Mouse (Mus musculus): ENCODE data around the gene Nr1h3. TPM values are rescaled to one million over a fixed set of nuclear protein-coding genes. Genes with fewer than 3 reads are reported as not detected.

Nr1h3 gene
- polyA plus RNA-seq (2014; fragmentation: Illumina TruSeq; extraction: RNeasy Lipid Tissue Mini Kit (QIAGEN cat#74804); ENCODE audit: low read depth, low replicate concordance): 0.44 TPM

GRCm38 (mm10) chr2:91202222-91202971, at the start of gene Nr1h3, which contains the start of gene Acp2:
Gene Nr1h3, minus strand, starts transcription at chr2:91202834.
Gene Acp2, plus strand, starts transcription at chr2:91202885.

GRCm38 (mm10) chr2:91236601-91237510, 34.2 kb upstream of the Nr1h3 start, which contains the start of gene Ddb2:
Gene Ddb2, minus strand, starts transcription at chr2:91236982.

GRCm38 (mm10) chr2:91183711-91184405, 18.8 kb downstream of the Nr1h3 start, which contains the start of gene Madd:
Gene Madd, minus strand, starts transcription at chr2:91183837.

Other genes starting within 250 kb of the Nr1h3 start
- gene Rapsn, start 167.2 kb downstream of the Nr1h3 start, polyA plus RNA-seq (2014; fragmentation: Illumina TruSeq; extraction: RNeasy Lipid Tissue Mini Kit (QIAGEN cat#74804); ENCODE audit: low read depth, low replicate concordance): not detected
- 116 TPM for gene Psmc3, start 148.8 kb downstream of the Nr1h3 start, polyA plus RNA-seq (2014; fragmentation: Illumina TruSeq; extraction: RNeasy Lipid Tissue Mini Kit (QIAGEN cat#74804); ENCODE audit: low read depth, low replicate concordance)
- 5.2 TPM for gene Slc39a13, start 132.4 kb downstream of the Nr1h3 start, polyA plus RNA-seq (2014; fragmentation: Illumina TruSeq; extraction: RNeasy Lipid Tissue Mini Kit (QIAGEN cat#74804); ENCODE audit: low read depth, low replicate concordance)
- gene Spi1, start 120.4 kb downstream of the Nr1h3 start, polyA plus RNA-seq (2014; fragmentation: Illumina TruSeq; extraction: RNeasy Lipid Tissue Mini Kit (QIAGEN cat#74804); ENCODE audit: low read depth, low replicate concordance): 3.0 TPM
- gene Mybpc3, start 84.7 kb downstream of the Nr1h3 start, polyA plus RNA-seq (2014; fragmentation: Illumina TruSeq; extraction: RNeasy Lipid Tissue Mini Kit (QIAGEN cat#74804); ENCODE audit: low read depth, low replicate concordance): not detected
- gene Madd, start 19.0 kb downstream of the Nr1h3 start, polyA plus RNA-seq (2014; fragmentation: Illumina TruSeq; extraction: RNeasy Lipid Tissue Mini Kit (QIAGEN cat#74804); ENCODE audit: low read depth, low replicate concordance): 7.9 TPM
- 35.7 TPM for gene Acp2, start 51 bp upstream of the Nr1h3 start, polyA plus RNA-seq (2014; fragmentation: Illumina TruSeq; extraction: RNeasy Lipid Tissue Mini Kit (QIAGEN cat#74804); ENCODE audit: low read depth, low replicate concordance)
- gene Ddb2, start 34.1 kb upstream of the Nr1h3 start, polyA plus RNA-seq (2014; fragmentation: Illumina TruSeq; extraction: RNeasy Lipid Tissue Mini Kit (QIAGEN cat#74804); ENCODE audit: low read depth, low replicate concordance): 31.4 TPM
- 0.95 TPM for gene Pacsin3, start 53.1 kb upstream of the Nr1h3 start, polyA plus RNA-seq (2014; fragmentation: Illumina TruSeq; extraction: RNeasy Lipid Tissue Mini Kit (QIAGEN cat#74804); ENCODE audit: low read depth, low replicate concordance)
- gene Arfgap2, start 62.1 kb upstream of the Nr1h3 start, polyA plus RNA-seq (2014; fragmentation: Illumina TruSeq; extraction: RNeasy Lipid Tissue Mini Kit (QIAGEN cat#74804); ENCODE audit: low read depth, low replicate concordance): 14.1 TPM
- gene 1110051M20Rik, start 241.9 kb upstream of the Nr1h3 start, polyA plus RNA-seq (2014; fragmentation: Illumina TruSeq; extraction: RNeasy Lipid Tissue Mini Kit (QIAGEN cat#74804); ENCODE audit: low read depth, low replicate concordance): 5.9 TPM